Mouse (Mus musculus): Measurements from ENCODE around the gene Eif2b1. TPM values are rescaled to one million over a fixed set of nuclear protein-coding genes. Genes with fewer than 3 reads are reported as not detected.
"Not testable (repeated sequence)": the region's sequence is repeated elsewhere in the genome, so short reads cannot be mapped to it uniquely, and the experiment has no call there.

Gene Eif2b1
- total RNA-seq, 1 experiment from 2014 or later: 23.4 TPM

- ATAC-seq (replicated peaks; ENCODE audit: insufficient number of reproducible peaks, low FRiP score, low TSS enrichment, poor library complexity, severe bottlenecking): no peak
Observed at GRCm38 (mm10) chr5:124552094-124552472, 26.8 kb downstream of the Eif2b1 start.

GRCm38 (mm10) chr5:124551349-124552093 lies 27.4 kb downstream of the Eif2b1 start:
- ATAC-seq (replicated peaks; ENCODE audit: insufficient number of reproducible peaks, low FRiP score, low TSS enrichment, poor library complexity, severe bottlenecking): not testable (repeated sequence)

- ATAC-seq (replicated peaks; ENCODE audit: insufficient number of reproducible peaks, low FRiP score, low TSS enrichment, poor library complexity, severe bottlenecking): not testable (repeated sequence)
Observed at GRCm38 (mm10) chr5:124550737-124551136, 28.2 kb downstream of the Eif2b1 start.

GRCm38 (mm10) chr5:124541602-124541973 lies 37.3 kb downstream of the Eif2b1 start:
- ATAC-seq (replicated peaks; ENCODE audit: insufficient number of reproducible peaks, low FRiP score, low TSS enrichment, poor library complexity, severe bottlenecking): no peak

GRCm38 (mm10) chr5:124540905-124541601 lies 37.9 kb downstream of the Eif2b1 start:
- peak; percentile 29 for ATAC-seq (replicated peaks; ENCODE audit: insufficient number of reproducible peaks, low FRiP score, low TSS enrichment, poor library complexity, severe bottlenecking)

- ATAC-seq (replicated peaks; ENCODE audit: insufficient number of reproducible peaks, low FRiP score, low TSS enrichment, poor library complexity, severe bottlenecking): peak; percentile 95
Observed at GRCm38 (mm10) chr5:124540383-124540786, 38.5 kb downstream of the Eif2b1 start, which contains the start of gene Tmed2. Gene Tmed2 (plus strand): TSS chr5:124540695.

GRCm38 (mm10) chr5:124539905-124540304 lies 39.0 kb downstream of the Eif2b1 start:
- ATAC-seq (replicated peaks; ENCODE audit: insufficient number of reproducible peaks, low FRiP score, low TSS enrichment, poor library complexity, severe bottlenecking): no peak

GRCm38 (mm10) chr5:124538813-124539792 lies 39.8 kb downstream of the Eif2b1 start:
- ATAC-seq (replicated peaks; ENCODE audit: insufficient number of reproducible peaks, low FRiP score, low TSS enrichment, poor library complexity, severe bottlenecking): peak; percentile 49

- no peak for ATAC-seq (replicated peaks; ENCODE audit: insufficient number of reproducible peaks, low FRiP score, low TSS enrichment, poor library complexity, severe bottlenecking)
Observed at GRCm38 (mm10) chr5:124536776-124537175, 42.2 kb downstream of the Eif2b1 start.

GRCm38 (mm10) chr5:124535016-124535415 lies 43.9 kb downstream of the Eif2b1 start:
- no peak for ATAC-seq (replicated peaks; ENCODE audit: insufficient number of reproducible peaks, low FRiP score, low TSS enrichment, poor library complexity, severe bottlenecking)

GRCm38 (mm10) chr5:124532451-124532850 lies 46.5 kb downstream of the Eif2b1 start:
- no peak for ATAC-seq (replicated peaks; ENCODE audit: insufficient number of reproducible peaks, low FRiP score, low TSS enrichment, poor library complexity, severe bottlenecking)

- ATAC-seq (replicated peaks; ENCODE audit: insufficient number of reproducible peaks, low FRiP score, low TSS enrichment, poor library complexity, severe bottlenecking): no peak
Observed at GRCm38 (mm10) chr5:124531583-124531930, 47.4 kb downstream of the Eif2b1 start.

GRCm38 (mm10) chr5:124530655-124531582 lies 48.0 kb downstream of the Eif2b1 start, which contains the start of gene Rilpl1:
Gene Rilpl1 (minus strand): TSS chr5:124531391.
- ATAC-seq (replicated peaks; ENCODE audit: insufficient number of reproducible peaks, low FRiP score, low TSS enrichment, poor library complexity, severe bottlenecking): no peak

GRCm38 (mm10) chr5:124529697-124530096 lies 49.2 kb downstream of the Eif2b1 start:
- no peak for ATAC-seq (replicated peaks; ENCODE audit: insufficient number of reproducible peaks, low FRiP score, low TSS enrichment, poor library complexity, severe bottlenecking)

- no peak for ATAC-seq (replicated peaks; ENCODE audit: insufficient number of reproducible peaks, low FRiP score, low TSS enrichment, poor library complexity, severe bottlenecking)
Observed at GRCm38 (mm10) chr5:124529191-124529651, 49.7 kb downstream of the Eif2b1 start.

- no peak for ATAC-seq (replicated peaks; ENCODE audit: insufficient number of reproducible peaks, low FRiP score, low TSS enrichment, poor library complexity, severe bottlenecking)
Observed at GRCm38 (mm10) chr5:124528791-124529190, 50.1 kb downstream of the Eif2b1 start.

- no peak for ATAC-seq (replicated peaks; ENCODE audit: insufficient number of reproducible peaks, low FRiP score, low TSS enrichment, poor library complexity, severe bottlenecking)
Observed at GRCm38 (mm10) chr5:124528351-124528750, 50.6 kb downstream of the Eif2b1 start.

GRCm38 (mm10) chr5:124524943-124525342 lies 54.0 kb downstream of the Eif2b1 start:
- ATAC-seq (replicated peaks; ENCODE audit: insufficient number of reproducible peaks, low FRiP score, low TSS enrichment, poor library complexity, severe bottlenecking): no peak
